Mouse (Mus musculus) erythroblast, embryonic 14.5 days (primary cell): ENCODE results near the gene Lhb.

Experiments
- GATA1 ChIP-seq: IDR thresholded peaks from 2 replicates; pipeline ENCODE4 v1.6.1; 2012; ENCODE audit warnings: low read length, inconsistent platforms, mixed read lengths
- TAL1 ChIP-seq: IDR thresholded peaks from 3 replicates; pipeline ENCODE4 v1.6.1; 2012; ENCODE audit warnings: low read length, inconsistent platforms, mixed read lengths

GRCm38 (mm10) chr7:45413864-45414739 lies 6.5 kb upstream of the Lhb start:
- TF ChIP-seq GATA1 (no peak), TAL1 (no peak)
